Mouse (Mus musculus): ENCODE results near the gene Exosc1. TPM values are rescaled to one million over a fixed set of nuclear protein-coding genes. Genes with fewer than 3 reads are reported as not detected.

Exosc1 gene
- total RNA-seq, 2 experiments from 2014 or later, result 82.4 to 87.5 TPM

- no peak for ATAC-seq (replicated peaks; ENCODE audit: poor library complexity, severe bottlenecking)
Observed at GRCm38 (mm10) chr19:41883882-41884281, 49.3 kb downstream of the Exosc1 start.

- no peak for ATAC-seq (replicated peaks; ENCODE audit: poor library complexity, severe bottlenecking)
Observed at GRCm38 (mm10) chr19:41881842-41882241, 51.4 kb downstream of the Exosc1 start.

- ATAC-seq (replicated peaks; ENCODE audit: poor library complexity, severe bottlenecking), result no peak
Observed at GRCm38 (mm10) chr19:41874356-41874755, 58.9 kb downstream of the Exosc1 start.

Other genes with a start within 250 kb of the Exosc1 start
- gene Slit1, start 189.8 kb downstream of the Exosc1 start, total RNA-seq (2014; fragmentation: Nextera tagmentation), result 0.30 TPM in 1 of 2 replicates, not detected in the other
- 0.15 and 0.17 TPM in 2 replicates for gene Slit1, start 189.8 kb downstream of the Exosc1 start, total RNA-seq (2017)
- gene Arhgap19, start 131.4 kb downstream of the Exosc1 start, total RNA-seq (2014; fragmentation: Nextera tagmentation), result 19.8 and 25.9 TPM in 2 replicates
- gene Arhgap19, start 131.4 kb downstream of the Exosc1 start, total RNA-seq (2017), result 43.2 and 55.3 TPM in 2 replicates
- 2.6 and 5.6 TPM in 2 replicates for gene Frat1, start 103.5 kb downstream of the Exosc1 start, total RNA-seq (2014; fragmentation: Nextera tagmentation)
- gene Frat1, start 103.5 kb downstream of the Exosc1 start, total RNA-seq (2017), result 10.0 and 11.2 TPM in 2 replicates
- 18.9 and 20.6 TPM in 2 replicates for gene Frat2, start 85.3 kb downstream of the Exosc1 start, total RNA-seq (2014; fragmentation: Nextera tagmentation)
- gene Frat2, start 85.3 kb downstream of the Exosc1 start, total RNA-seq (2017), result 25.7 and 33.4 TPM in 2 replicates
- 14.8 and 22.3 TPM in 2 replicates for gene Rrp12, start 37.2 kb downstream of the Exosc1 start, total RNA-seq (2014; fragmentation: Nextera tagmentation)
- 18.1 and 20.1 TPM in 2 replicates for gene Rrp12, start 37.2 kb downstream of the Exosc1 start, total RNA-seq (2017)
- 865 and 869 TPM in 2 replicates for gene Pgam1, start 21.5 kb downstream of the Exosc1 start, total RNA-seq (2014; fragmentation: Nextera tagmentation)
- gene Pgam1, start 21.5 kb downstream of the Exosc1 start, total RNA-seq (2017), result 502 and 504 TPM in 2 replicates
- gene Zdhhc16, start 57 bp upstream of the Exosc1 start, total RNA-seq (2014; fragmentation: Nextera tagmentation), result 77.4 and 78.5 TPM in 2 replicates
- 42.4 and 47.2 TPM in 2 replicates for gene Zdhhc16, start 57 bp upstream of the Exosc1 start, total RNA-seq (2017)
- gene Mms19, start 47.7 kb upstream of the Exosc1 start, total RNA-seq (2014; fragmentation: Nextera tagmentation), result 56.9 and 59.4 TPM in 2 replicates
- gene Mms19, start 47.7 kb upstream of the Exosc1 start, total RNA-seq (2017), result 36.2 and 37.4 TPM in 2 replicates
- gene Ubtd1, start 48.3 kb upstream of the Exosc1 start, total RNA-seq (2014; fragmentation: Nextera tagmentation), result 25.4 and 38.5 TPM in 2 replicates
- gene Ubtd1, start 48.3 kb upstream of the Exosc1 start, total RNA-seq (2017), result 6.4 and 9.5 TPM in 2 replicates
- gene Ankrd2, start 102.6 kb upstream of the Exosc1 start, total RNA-seq (2014; fragmentation: Nextera tagmentation), result not detected in 2 replicates
- not detected in 2 replicates for gene Ankrd2, start 102.6 kb upstream of the Exosc1 start, total RNA-seq (2017)
- gene Hoga1, start 112.2 kb upstream of the Exosc1 start, total RNA-seq (2014; fragmentation: Nextera tagmentation), result not detected in 2 replicates
- not detected in 2 replicates for gene Hoga1, start 112.2 kb upstream of the Exosc1 start, total RNA-seq (2017)
- not detected in 2 replicates for gene 4933411K16Rik, start 118.8 kb upstream of the Exosc1 start, total RNA-seq (2014; fragmentation: Nextera tagmentation)
- not detected in 2 replicates for gene 4933411K16Rik, start 118.8 kb upstream of the Exosc1 start, total RNA-seq (2017)
- gene Morn4, start 152.9 kb upstream of the Exosc1 start, total RNA-seq (2014; fragmentation: Nextera tagmentation), result 1.5 and 2.5 TPM in 2 replicates
- 0.09 and 0.72 TPM in 2 replicates for gene Morn4, start 152.9 kb upstream of the Exosc1 start, total RNA-seq (2017)
- 19.1 and 21.9 TPM in 2 replicates for gene Pi4k2a, start 157.0 kb upstream of the Exosc1 start, total RNA-seq (2014; fragmentation: Nextera tagmentation)
- 6.7 and 7.1 TPM in 2 replicates for gene Pi4k2a, start 157.0 kb upstream of the Exosc1 start, total RNA-seq (2017)
- 9.9 and 12.0 TPM in 2 replicates for gene Avpi1, start 195.6 kb upstream of the Exosc1 start, total RNA-seq (2014; fragmentation: Nextera tagmentation)
- gene Avpi1, start 195.6 kb upstream of the Exosc1 start, total RNA-seq (2017), result 4.5 and 10.7 TPM in 2 replicates
- gene Marveld1, start 214.0 kb upstream of the Exosc1 start, total RNA-seq (2014; fragmentation: Nextera tagmentation), result 15.1 and 19.7 TPM in 2 replicates
- gene Marveld1, start 214.0 kb upstream of the Exosc1 start, total RNA-seq (2017), result 13.2 and 13.9 TPM in 2 replicates
- gene Zfyve27, start 230.5 kb upstream of the Exosc1 start, total RNA-seq (2014; fragmentation: Nextera tagmentation), result 34.6 and 35.5 TPM in 2 replicates
- gene Zfyve27, start 230.5 kb upstream of the Exosc1 start, total RNA-seq (2017), result 21.1 and 26.4 TPM in 2 replicates